Mouse (Mus musculus) spleen, postnatal 10 days (tissue): ENCODE results near the gene Vmn1r175.
"Not testable (repeated sequence)": the region's sequence is repeated elsewhere in the genome, so short reads cannot be mapped to it uniquely, and the experiment has no call there.

Experiments used
- DNase-seq, 2 experiments: peaks; one replicate each; pipeline ENCODE4 v3.0.0; 2021 to 2022; ENCODE audit warnings: low spot score in 2 of 2

Gene Vmn1r175

DNA sequence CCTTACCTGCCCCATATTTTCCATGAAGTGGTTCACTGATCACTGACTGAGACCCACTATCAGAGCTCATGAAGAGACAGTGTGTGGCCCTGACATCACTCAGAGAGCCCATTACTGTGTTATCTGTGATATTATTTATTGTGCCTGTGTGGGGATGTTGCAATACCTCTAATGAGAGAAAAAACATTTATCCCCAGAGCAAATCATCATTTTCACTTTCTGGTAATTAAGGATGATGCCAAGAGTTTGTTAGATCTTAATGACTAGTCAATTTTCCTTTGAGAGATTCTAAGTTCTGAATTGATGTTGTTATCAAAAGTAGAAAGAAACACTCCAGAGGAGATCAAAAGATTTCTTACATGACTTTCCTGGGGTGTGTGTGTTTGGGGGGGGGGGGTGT is at the start of gene Vmn1r175:
Vmn1r175 (minus strand) TSS at position 101 of the 400 bp plus-strand sequence.
- not testable (repeated sequence) for DNase-seq

DNA sequence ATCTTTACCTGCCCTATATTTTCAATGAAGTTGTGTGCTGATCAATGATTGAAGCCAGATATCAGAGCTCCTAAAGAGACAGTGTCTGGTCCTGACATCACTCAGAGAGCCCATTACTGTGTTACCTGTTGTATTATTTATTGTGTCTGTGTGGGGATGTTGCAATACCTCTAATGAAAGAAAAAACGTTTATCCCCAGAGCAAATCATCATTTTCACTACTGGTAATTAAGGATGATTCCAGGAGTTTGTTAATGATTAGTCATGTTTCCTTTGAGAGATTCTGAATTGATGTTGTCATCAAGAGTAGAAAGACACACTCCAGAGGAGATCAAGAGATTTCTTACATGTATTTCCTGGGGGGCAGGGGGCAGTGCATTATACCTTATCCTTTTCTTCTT is 26.8 kb upstream of the Vmn1r175 start, which contains the start of gene Vmn1r176:
Vmn1r176 (minus strand) TSS at position 101 of the 400 bp plus-strand sequence.
- DNase-seq: not testable (repeated sequence)

- no peak for DNase-seq
These were observed 25.9 kb downstream of the Vmn1r175 start for GRCm38 (mm10) chr7:23784526-23784925.
